Mouse (Mus musculus) thymus, adult 2 months (tissue): ENCODE results near the gene Slco3a1. TPM values are rescaled to one million over a fixed set of nuclear protein-coding genes. Genes with fewer than 3 reads are reported as not detected.

Source experiments
- DNase-seq: peaks from one replicate; pipeline ENCODE4 v3.0.0; 2021
- H3K27ac ChIP-seq: fragments of 200-500 bp; 2 replicates; pipeline ENCODE4 v1.5.1; 2012; ENCODE audit warnings: low read length, control low read depth; ENCODE audit not compliant: control insufficient read depth, insufficient read depth
- H3K27me3 ChIP-seq: fragments of 200-500 bp; 2 replicates; pipeline ENCODE4 v1.6.1; 2012; ENCODE audit warnings: mild to moderate bottlenecking, low read length, moderate library complexity, mixed read lengths; ENCODE audit not compliant: control insufficient read depth, insufficient read depth
- H3K36me3 ChIP-seq: fragments of 200-500 bp; 2 replicates; pipeline ENCODE4 v1.6.1; 2012; ENCODE audit warnings: mild to moderate bottlenecking, low read length, moderate library complexity; ENCODE audit not compliant: control insufficient read depth, insufficient read depth
- H3K4me1 ChIP-seq: fragments of 200-500 bp; replicated peaks from 2 replicates; pipeline ENCODE4 v1.6.1; 2012; ENCODE audit warnings: low read length; ENCODE audit not compliant: control insufficient read depth, insufficient read depth
- H3K4me3 ChIP-seq: fragments of 200-500 bp; 2 replicates; pipeline ENCODE4 v1.5.1; 2012; ENCODE audit warnings: mild to moderate bottlenecking, low read length, control low read depth, moderate library complexity; ENCODE audit not compliant: control insufficient read depth, insufficient read depth
- CTCF ChIP-seq: fragments of 200-500 bp; IDR thresholded peaks from 2 replicates; pipeline ENCODE4 v1.5.1; 2012; ENCODE audit warnings: mild to moderate bottlenecking, control low read depth, low read length, moderate library complexity, borderline replicate concordance; ENCODE audit not compliant: control insufficient read depth, poor library complexity, insufficient read depth; ENCODE audit errors: extremely low read depth
- POLR2A ChIP-seq: fragments of 200-500 bp; IDR thresholded peaks from 2 replicates; pipeline ENCODE4 v1.6.1; 2012; ENCODE audit warnings: mild to moderate bottlenecking, low read length, control low read depth, moderate library complexity; ENCODE audit not compliant: control insufficient read depth, poor library complexity, insufficient read depth; ENCODE audit errors: extremely low read depth
- WGBS: fragments of 180-500 bp; shearing (Covaris S2); methylation state at CpG from one replicate; pipeline ENCODE4 v1.1.7; 2018; 5-methylcytosine and 5-hydroxymethylcytosine counted together
- polyA plus RNA-seq: library from polyadenylated mRNA; depleted of rRNA; stranded (reverse); fragments of >200 nt; gene quantifications from 2 replicates; pipeline ENCODE4 v1.2.3, GENCODE M21; 2012

Gene Slco3a1
- polyA plus RNA-seq, 1 experiment = 86.0 TPM

GRCm38 (mm10) chr7:74445148-74445547 lies 109.4 kb downstream of the Slco3a1 start:
- no peak for DNase-seq
- Histone ChIP-seq H3K4me1 (no peaks in the 10 kb centered on the region), H3K27ac (no peak overlapping the region), H3K36me3 (no peaks in the 10 kb centered on the region), H3K4me3 (no peak overlapping the region), H3K27me3 (no peaks in the 10 kb centered on the region)
- TF ChIP-seq CTCF (no peak), POLR2A (no peak)
- 66% methylated on average over 5 of the region's 5 CpGs for WGBS

GRCm38 (mm10) chr7:74442380-74442779 lies 112.2 kb downstream of the Slco3a1 start:
- WGBS = 21% methylated on average over 5 of the region's 5 CpGs
- no peaks in the 10 kb centered on the region for H3K4me1 ChIP-seq
- no peak for DNase-seq

GRCm38 (mm10) chr7:74437534-74437933 lies 117.0 kb downstream of the Slco3a1 start:
- no peak for TF ChIP-seq POLR2A
- no peak for TF ChIP-seq CTCF
- WGBS = 91% methylated on average over 1 of the region's 1 CpGs
- no peaks in the 10 kb centered on the region for H3K4me1 ChIP-seq
- no peaks in the 10 kb centered on the region for H3K36me3 ChIP-seq
- no peak overlapping the region for H3K4me3 ChIP-seq
- no peaks in the 10 kb centered on the region for H3K27me3 ChIP-seq
- H3K27ac ChIP-seq = no peak overlapping the region
- DNase-seq = no peak

More at GRCm38 (mm10) chr7:74442380-74442779, 112.2 kb downstream of the Slco3a1 start:
- Histone ChIP-seq H3K4me3 (no peak overlapping the region), H3K27ac (no peak overlapping the region), H3K36me3 (no peaks in the 10 kb centered on the region), H3K27me3 (no peaks in the 10 kb centered on the region)
- TF ChIP-seq CTCF = no peak
- no peak for TF ChIP-seq POLR2A

GRCm38 (mm10) chr7:74436642-74437041 lies 117.9 kb downstream of the Slco3a1 start:
- no peaks in the 10 kb centered on the region for H3K27me3 ChIP-seq
- TF ChIP-seq POLR2A (no peak), CTCF (no peak)
- DNase-seq = no peak
- 97% methylated on average over 2 of the region's 2 CpGs for WGBS
- H3K4me3 ChIP-seq = no peak overlapping the region
- no peak overlapping the region for H3K27ac ChIP-seq
- H3K4me1 ChIP-seq = no peaks in the 10 kb centered on the region
- H3K36me3 ChIP-seq = no peaks in the 10 kb centered on the region

GRCm38 (mm10) chr7:74432950-74433349 lies 121.6 kb downstream of the Slco3a1 start:
- DNase-seq = no peak
- H3K36me3 ChIP-seq = no peaks in the 10 kb centered on the region
- no peak for TF ChIP-seq POLR2A
- TF ChIP-seq CTCF = no peak
- no peaks in the 10 kb centered on the region for H3K4me1 ChIP-seq
- no peak overlapping the region for H3K27ac ChIP-seq
- H3K27me3 ChIP-seq = no peaks in the 10 kb centered on the region
- no peak overlapping the region for H3K4me3 ChIP-seq
- 93% methylated on average over 2 of the region's 2 CpGs for WGBS

GRCm38 (mm10) chr7:74429252-74429651 lies 125.3 kb downstream of the Slco3a1 start:
- H3K27ac ChIP-seq = no peak overlapping the region
- no peak overlapping the region for H3K4me3 ChIP-seq
- H3K36me3 ChIP-seq = no peaks in the 10 kb centered on the region
- DNase-seq = no peak
- 96% methylated on average over 3 of the region's 3 CpGs for WGBS
- H3K27me3 ChIP-seq = no peaks in the 10 kb centered on the region
- no peak for TF ChIP-seq POLR2A
- TF ChIP-seq CTCF = no peak
- no peaks in the 10 kb centered on the region for H3K4me1 ChIP-seq

GRCm38 (mm10) chr7:74427135-74427534 lies 127.4 kb downstream of the Slco3a1 start:
- no peak overlapping the region for H3K4me3 ChIP-seq
- no peaks in the 10 kb centered on the region for H3K27me3 ChIP-seq
- WGBS = 4% methylated on average over 1 of the region's 1 CpGs
- peaks cover 4% of the 10 kb centered on the region; the same call in 1 of the 2 replicates for H3K4me1 ChIP-seq
- H3K27ac ChIP-seq = no peak overlapping the region
- TF ChIP-seq POLR2A (no peak), CTCF (no peak)
- DNase-seq = no peak
- H3K36me3 ChIP-seq = no peaks in the 10 kb centered on the region
